Mouse (Mus musculus) limb, embryonic 14.5 days (tissue): ENCODE measurements around the gene Myo1a. TPM values are rescaled to one million over a fixed set of nuclear protein-coding genes. Genes with fewer than 3 reads are reported as not detected.

ENCODE experiments used
- ATAC-seq: fragments of 200-750 bp; cut with Nextera tagmentation; 2 replicates; pipeline ENCODE4 v1.8.0; 2017; ENCODE audit warnings: low read depth, moderate number of reproducible peaks, moderate TSS enrichment; ENCODE audit not compliant: low FRiP score
- DNase-seq: peaks from one replicate; pipeline ENCODE4 v3.0.0-alpha.2; 2015; ENCODE audit warnings: low spot score
- H3K27ac ChIP-seq: fragments of 300-500 bp; sonication (generic); replicated peaks from 2 replicates; pipeline ENCODE4 v1.5.1; 2014; ENCODE audit warnings: low read depth, mild to moderate bottlenecking, low read length, moderate library complexity, mixed read lengths
- H3K27me3 ChIP-seq: fragments of 300-500 bp; sonication (generic); 2 replicates; pipeline ENCODE4 v1.6.1; 2014; ENCODE audit warnings: low read length, mixed read lengths; ENCODE audit not compliant: control insufficient read depth, insufficient read depth
- H3K36me3 ChIP-seq: fragments of 300-500 bp; sonication (generic); 2 replicates; pipeline ENCODE4 v1.6.1; 2014; ENCODE audit warnings: mild to moderate bottlenecking, low read length, moderate library complexity, mixed read lengths; ENCODE audit not compliant: control insufficient read depth, insufficient read depth
- H3K4me1 ChIP-seq: fragments of 300-500 bp; sonication (generic); 2 replicates; pipeline ENCODE4 v1.6.1; 2014; ENCODE audit warnings: antibody characterized with exemption, low read length, mixed read lengths; ENCODE audit not compliant: control insufficient read depth, insufficient read depth
- H3K4me2 ChIP-seq: fragments of 300-500 bp; sonication (generic); replicated peaks from 2 replicates; pipeline ENCODE4 v1.6.1; 2014; ENCODE audit warnings: low read depth, mild to moderate bottlenecking, low read length, moderate library complexity; ENCODE audit not compliant: severe bottlenecking
- H3K4me3 ChIP-seq: fragments of 300-500 bp; sonication (generic); replicated peaks from 2 replicates; pipeline ENCODE4 v1.5.1; 2014; ENCODE audit warnings: low read length
- H3K9ac ChIP-seq: fragments of 300-500 bp; sonication (generic); 2 replicates; pipeline ENCODE4 v1.6.1; 2014; ENCODE audit warnings: mild to moderate bottlenecking, low read depth, low read length, moderate library complexity; ENCODE audit not compliant: severe bottlenecking
- H3K9me3 ChIP-seq: fragments of 300-500 bp; sonication (generic); 2 replicates; pipeline ENCODE4 v1.6.1; 2016; ENCODE audit warnings: low read length; ENCODE audit not compliant: control insufficient read depth
- POLR2A ChIP-seq: fragments of 200-500 bp; IDR thresholded peaks from 2 replicates; pipeline ENCODE4 v1.8.0; 2012; ENCODE audit warnings: inconsistent platforms, mild to moderate bottlenecking, moderate library complexity, borderline replicate concordance; ENCODE audit not compliant: insufficient read depth, insufficient read length; ENCODE audit errors: extremely low read depth
- WGBS: fragments of 180-500 bp; shearing (Covaris S2); extraction: QIAGEN DNeasy Blood & Tissue Kit; methylation state at CpG from one replicate; pipeline ENCODE4 v1.1.7; 2014; 5-methylcytosine and 5-hydroxymethylcytosine counted together
- polyA plus RNA-seq, 2 experiments: library from polyadenylated mRNA; depleted of rRNA in 1 of 2; stranded (reverse) in 1 of 2; unstranded in 1 of 2; fragments of >200 nt; fragmentation: Nextera tagmentation in 1 of 2; extraction: Ambion mirVana in 1 of 2; gene quantifications; 2 replicates each; pipeline versions ENCODE4 v1.2.1 to v1.2.3; 2012 to 2014

Gene Myo1a
- polyA plus RNA-seq, 2 experiments, result 0.30 to 1.7 TPM

DNA sequence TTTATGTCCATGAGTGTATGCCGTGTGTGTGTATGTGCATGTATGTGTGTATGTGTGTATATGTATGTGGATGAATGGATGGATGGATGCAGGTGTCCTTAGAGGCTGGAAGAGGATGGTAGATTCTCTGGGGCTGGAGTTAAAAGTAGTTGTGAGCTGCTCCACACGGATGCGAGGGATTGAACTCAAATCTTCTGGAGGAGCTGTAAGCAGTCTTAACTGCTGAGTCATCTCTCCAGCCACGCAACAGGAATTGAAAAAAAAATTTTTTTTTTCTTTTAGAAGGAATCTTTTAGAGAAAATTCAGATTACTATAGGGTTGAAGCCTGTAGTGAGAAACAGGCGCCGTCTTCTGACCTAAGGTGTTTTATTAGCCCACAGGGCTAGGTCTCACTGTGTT, 22.1 kb upstream of the Myo1a start:
- no peak for TF ChIP-seq POLR2A
- no peaks in the 10 kb centered on the region for H3K36me3 ChIP-seq
- H3K4me2 ChIP-seq, result no peak overlapping the region
- no peak for DNase-seq
- no peak for ATAC-seq
- no peak overlapping the region for H3K27ac ChIP-seq
- H3K9me3 ChIP-seq, result no peaks in the 10 kb centered on the region
- WGBS, result 64% methylated on average over 6 of the region's 6 CpGs
- no peak overlapping the region for H3K9ac ChIP-seq
- no peaks in the 10 kb centered on the region for H3K4me1 ChIP-seq
- H3K27me3 ChIP-seq, result no peaks in the 10 kb centered on the region
- H3K4me3 ChIP-seq, result no peak overlapping the region

DNA sequence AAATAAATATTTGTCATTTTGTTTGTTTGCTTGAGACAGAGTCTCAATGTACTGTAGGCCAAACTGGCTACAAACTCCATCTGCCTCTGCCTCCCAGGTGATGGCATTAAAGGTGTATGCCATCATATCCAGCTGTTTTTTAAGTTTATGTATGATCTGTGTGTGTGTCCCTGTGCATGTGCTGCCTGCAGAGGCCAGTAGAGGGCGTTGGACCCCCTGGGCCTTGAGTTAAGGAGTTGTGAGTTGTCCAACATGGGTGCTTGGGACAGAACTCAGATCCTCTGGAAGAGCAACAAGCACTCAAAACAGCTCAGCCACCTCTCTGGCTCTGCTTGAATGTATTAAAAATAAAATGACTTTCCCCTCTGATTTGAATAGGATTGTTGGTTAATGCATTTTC, 13.9 kb upstream of the Myo1a start:
- Histone ChIP-seq H3K36me3 (peaks cover 48% of the 10 kb centered on the region), H3K4me2 (no peak overlapping the region), H3K27me3 (no peaks in the 10 kb centered on the region), H3K9ac (no peak overlapping the region), H3K27ac (no peak overlapping the region), H3K4me1 (no peaks in the 10 kb centered on the region), H3K4me3 (no peak overlapping the region), H3K9me3 (no peaks in the 10 kb centered on the region)
- ATAC-seq, result no peak
- WGBS, result 23% methylated on average over 1 of the region's 1 CpGs
- DNase-seq, result no peak
- no peak for TF ChIP-seq POLR2A

DNA sequence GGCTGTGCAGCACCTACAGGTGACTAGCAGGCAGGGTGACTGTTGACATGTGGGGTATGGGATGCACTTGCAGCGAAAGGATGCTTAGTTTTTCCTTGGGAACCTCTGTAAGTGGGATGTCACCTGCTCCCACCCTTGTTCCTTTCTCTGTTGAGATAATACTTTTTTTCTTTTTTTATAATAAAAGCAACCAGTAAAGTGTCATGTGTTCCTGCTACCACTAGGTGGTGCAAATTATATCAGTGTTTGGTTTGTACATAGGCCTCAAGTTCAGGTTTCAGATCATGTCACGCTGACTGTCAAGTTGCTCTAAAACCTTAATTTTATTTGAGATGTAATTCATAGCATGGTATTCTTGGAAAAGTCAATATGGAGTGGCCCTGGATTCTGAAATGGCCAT, 10.3 kb upstream of the Myo1a start:
- 0 out of 2 replicates have a peak, but pooled peaks have one; percentile 30 for ATAC-seq

DNA sequence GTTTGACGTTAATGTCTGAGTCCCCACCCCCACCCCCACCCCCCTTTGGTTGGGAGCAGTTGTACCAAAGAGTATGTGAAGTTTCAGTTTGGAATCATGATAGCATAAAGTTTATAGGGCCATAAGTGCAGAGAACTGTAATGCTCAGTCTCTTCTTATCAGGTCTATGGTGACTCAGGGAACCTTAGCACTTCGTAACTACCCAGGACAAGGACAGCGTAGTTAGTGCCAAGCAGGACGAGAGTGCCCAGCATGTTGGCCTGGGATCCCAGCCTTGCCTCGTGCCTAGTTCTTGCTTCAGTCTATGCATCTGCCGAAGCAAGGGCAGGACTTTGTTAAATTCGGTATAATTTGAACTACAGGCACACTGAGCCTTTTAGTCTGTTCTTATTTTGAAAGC, 9.2 kb upstream of the Myo1a start:
- DNase-seq (no peak), ATAC-seq (no peak)
- no peaks in the 10 kb centered on the region for H3K27me3 ChIP-seq
- H3K36me3 ChIP-seq, result peaks cover 58% of the 10 kb centered on the region
- no peak overlapping the region for H3K4me3 ChIP-seq
- 92% methylated on average over 7 of the region's 7 CpGs for WGBS
- no peak overlapping the region for H3K4me2 ChIP-seq
- no peaks in the 10 kb centered on the region for H3K9me3 ChIP-seq
- no peak for TF ChIP-seq POLR2A
- H3K9ac ChIP-seq, result no peak overlapping the region
- no peak overlapping the region for H3K27ac ChIP-seq
- no peaks in the 10 kb centered on the region for H3K4me1 ChIP-seq

More for the DNA sequence above, 10.3 kb upstream of the Myo1a start:
- WGBS, result 49% methylated on average over 2 of the region's 2 CpGs
- Histone ChIP-seq H3K9ac (no peak overlapping the region), H3K4me1 (no peaks in the 10 kb centered on the region), H3K4me3 (no peak overlapping the region), H3K27ac (no peak overlapping the region), H3K27me3 (no peaks in the 10 kb centered on the region), H3K4me2 (no peak overlapping the region), H3K9me3 (no peaks in the 10 kb centered on the region), H3K36me3 (peaks cover 65% of the 10 kb centered on the region)
- TF ChIP-seq POLR2A, result no peak
- DNase-seq, result peak; percentile 59

DNA sequence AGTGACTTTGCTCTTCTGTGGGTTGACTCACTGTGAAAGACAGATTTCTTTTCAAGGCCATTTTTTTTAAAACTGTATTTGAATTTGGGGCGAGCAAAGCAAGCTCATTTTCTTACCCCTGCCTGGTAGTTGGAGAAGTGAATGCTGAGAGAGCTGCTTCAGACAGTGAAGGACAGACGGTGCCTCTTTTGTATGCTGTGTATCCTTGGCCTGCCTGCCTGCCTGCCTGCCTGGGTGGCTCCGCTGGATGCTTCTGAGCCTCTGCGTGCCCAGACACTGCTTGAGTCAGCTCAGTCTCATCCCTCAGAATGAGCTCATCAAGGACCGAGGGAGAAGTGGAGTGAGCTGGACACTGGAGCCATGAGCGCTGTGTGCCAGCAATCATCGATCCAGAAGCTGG, 6.0 kb upstream of the Myo1a start:
- H3K36me3 ChIP-seq, result peaks cover 41% of the 10 kb centered on the region
- no peak overlapping the region for H3K4me2 ChIP-seq
- ATAC-seq (no peak), DNase-seq (no peak)
- H3K4me3 ChIP-seq, result no peak overlapping the region
- H3K27me3 ChIP-seq, result no peaks in the 10 kb centered on the region
- H3K4me1 ChIP-seq, result no peaks in the 10 kb centered on the region
- no peaks in the 10 kb centered on the region for H3K9me3 ChIP-seq
- no peak overlapping the region for H3K27ac ChIP-seq
- H3K9ac ChIP-seq, result no peak overlapping the region
- WGBS, result 89% methylated on average over 7 of the region's 7 CpGs
- no peak for TF ChIP-seq POLR2A

DNA sequence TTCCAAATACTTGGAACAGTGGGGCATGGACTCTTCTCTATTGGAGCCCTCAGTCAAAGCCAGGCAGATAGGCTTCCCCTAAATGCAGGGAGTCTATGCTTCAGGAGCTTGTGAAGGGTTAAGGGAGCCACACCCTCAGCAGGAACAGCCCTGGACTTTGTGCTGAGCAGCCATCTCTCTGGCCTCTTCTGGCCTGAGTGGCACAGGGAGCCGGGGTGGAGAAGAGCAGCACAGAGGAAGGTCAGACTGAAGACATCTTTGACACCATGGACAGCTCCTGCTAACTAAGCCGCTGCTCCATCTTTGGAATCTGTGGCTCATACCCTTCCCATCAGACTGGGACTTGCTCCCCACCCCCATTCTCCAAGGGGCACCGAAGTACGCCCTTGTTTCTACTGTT, 1.7 kb upstream of the Myo1a start:
- Histone ChIP-seq H3K27me3 (no peaks in the 10 kb centered on the region), H3K4me2 (no peak overlapping the region), H3K27ac (no peak overlapping the region), H3K36me3 (peaks cover 7% of the 10 kb centered on the region; the same call in 1 of the 2 replicates), H3K9ac (no peak overlapping the region), H3K4me1 (no peaks in the 10 kb centered on the region), H3K4me3 (no peak overlapping the region), H3K9me3 (no peaks in the 10 kb centered on the region)
- ATAC-seq (no peak), DNase-seq (peak; percentile 49)
- WGBS, result 34% methylated on average over 4 of the region's 4 CpGs
- no peak for TF ChIP-seq POLR2A
